Mouse (Mus musculus): Measurements from ENCODE around the gene Ctcfl. TPM values are rescaled to one million over a fixed set of nuclear protein-coding genes. Genes with fewer than 3 reads are reported as not detected.

Gene Ctcfl
- polyA plus RNA-seq, 1 experiment from 2014 or later = 0.06 TPM

DNA sequence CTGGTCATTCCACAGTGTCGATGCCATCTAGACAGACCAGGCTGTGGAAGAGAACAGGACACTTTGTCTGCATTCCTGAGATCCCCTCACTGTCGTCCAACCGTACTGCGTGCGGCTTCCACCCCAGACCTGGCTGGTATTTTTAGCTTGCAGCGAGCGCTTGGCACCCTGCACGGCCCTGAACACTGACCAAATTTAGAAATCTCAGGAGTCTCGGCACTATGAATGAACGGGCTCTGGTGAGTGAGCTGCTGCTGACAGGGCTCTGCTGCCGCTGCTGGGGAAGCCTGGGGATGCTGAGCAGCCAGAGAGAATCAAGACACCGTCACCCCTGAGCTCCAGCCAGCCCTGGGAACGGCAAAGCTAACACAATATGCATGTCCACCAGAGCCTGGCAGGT, 31.9 kb downstream of the Ctcfl start:
- Histone ChIP-seq H3K36me3 (no peaks in the 10 kb centered on the region), H3K4me1 (peaks cover 22% of the 10 kb centered on the region), H3K9me3 (replicated peaks) (no peaks in the 10 kb centered on the region), H3K27ac (no peak overlapping the region), H3K4me3 (no peak overlapping the region), H3K27me3 (ENCODE audit: low read depth, poor library complexity, severe bottlenecking) (no peaks in the 10 kb centered on the region)
- no peak for DNase-seq (ENCODE audit: low spot score)
- WGBS = 70% methylated on average over 13 of the region's 13 CpGs

DNA sequence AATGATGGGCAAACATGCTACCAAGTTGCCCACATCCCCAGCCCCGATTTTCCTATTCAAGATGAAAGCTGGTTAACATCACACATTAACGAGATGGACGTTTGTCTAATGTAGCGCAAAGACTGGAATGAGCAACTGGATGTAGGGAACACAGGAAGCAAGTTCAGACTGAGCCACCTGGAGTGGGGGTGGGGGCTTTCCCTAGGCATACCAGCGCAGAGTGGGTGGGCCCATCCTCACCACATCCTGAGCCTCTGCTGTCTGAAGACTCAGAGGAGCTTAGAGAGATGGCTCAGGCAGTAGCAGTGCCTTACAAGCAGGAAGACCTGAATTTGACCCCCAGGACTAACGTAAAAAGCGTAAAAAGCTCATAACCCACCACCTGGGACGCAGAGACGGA, 33.6 kb downstream of the Ctcfl start:
- Histone ChIP-seq H3K4me3 (no peak overlapping the region), H3K27ac (no peak overlapping the region), H3K4me1 (peaks cover 25% of the 10 kb centered on the region), H3K9me3 (replicated peaks) (no peaks in the 10 kb centered on the region), H3K36me3 (no peaks in the 10 kb centered on the region), H3K27me3 (ENCODE audit: low read depth, poor library complexity, severe bottlenecking) (no peaks in the 10 kb centered on the region; the same call in 1 of the 2 replicates)
- 81% methylated on average over 9 of the region's 9 CpGs for WGBS
- DNase-seq (ENCODE audit: low spot score) = no peak

GRCm38 (mm10) chr2:173084871-173085270, 34.5 kb downstream of the Ctcfl start:
- no peaks in the 10 kb centered on the region for H3K9me3 ChIP-seq (replicated peaks)
- DNase-seq (ENCODE audit: low spot score) = no peak
- H3K4me3 ChIP-seq = no peak overlapping the region
- WGBS = 93% methylated on average over 11 of the region's 11 CpGs
- no peak overlapping the region for H3K27ac ChIP-seq
- no peaks in the 10 kb centered on the region for H3K36me3 ChIP-seq
- H3K27me3 ChIP-seq (ENCODE audit: low read depth, poor library complexity, severe bottlenecking) = no peaks in the 10 kb centered on the region; the same call in 1 of the 2 replicates
- H3K4me1 ChIP-seq = peaks cover 34% of the 10 kb centered on the region

DNA sequence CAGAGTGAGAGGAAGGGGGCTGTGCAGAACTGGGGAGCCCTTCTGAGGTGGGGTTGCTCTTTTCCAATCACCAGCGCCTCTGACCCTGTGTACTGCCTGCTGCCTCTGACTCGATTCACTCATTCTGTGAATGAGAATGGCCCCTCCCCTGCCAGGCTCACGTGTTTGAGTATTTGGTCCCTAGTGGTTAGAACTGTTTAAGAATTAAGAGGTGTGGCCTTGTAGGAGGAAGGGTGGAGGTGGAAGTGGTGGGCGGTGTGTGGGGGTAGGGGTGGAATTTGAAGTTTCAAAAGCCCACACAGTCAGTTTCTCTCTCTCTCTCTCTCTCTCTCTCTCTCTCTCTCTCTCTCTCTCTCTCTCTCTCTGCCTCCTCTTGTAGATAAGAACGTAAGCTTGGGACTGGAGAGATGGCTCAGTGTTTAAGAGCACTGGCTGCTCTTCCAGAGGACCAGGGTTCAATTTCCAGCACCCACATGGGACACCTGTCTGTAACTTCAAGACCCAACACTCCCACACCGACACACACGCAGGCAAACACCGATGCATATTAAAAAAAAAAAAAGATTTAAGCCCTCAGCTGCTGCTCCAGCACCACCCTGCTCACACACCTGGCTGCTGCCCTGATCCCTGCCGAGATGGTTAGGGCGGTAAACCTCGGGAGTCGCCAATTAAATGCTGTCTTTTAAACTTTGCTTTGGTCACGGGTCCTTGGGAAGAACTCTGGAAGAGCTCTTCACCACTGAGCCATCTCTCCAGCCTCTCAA, 35.4 kb downstream of the Ctcfl start:
- 0 out of 2 replicates have a peak overlapping the region, but pooled peaks have one; percentile 20 for H3K4me3 ChIP-seq
- H3K36me3 ChIP-seq = no peaks in the 10 kb centered on the region
- no peak for DNase-seq (ENCODE audit: low spot score)
- H3K27ac ChIP-seq = peak overlapping the region; percentile 22; the same call in 1 of the 2 replicates
- H3K4me1 ChIP-seq = peaks cover 32% of the 10 kb centered on the region
- 19% methylated on average over 13 of the region's 13 CpGs for WGBS
- no peaks in the 10 kb centered on the region for H3K9me3 ChIP-seq (replicated peaks)
- no peaks in the 10 kb centered on the region; the same call in 1 of the 2 replicates for H3K27me3 ChIP-seq (ENCODE audit: low read depth, poor library complexity, severe bottlenecking)

DNA sequence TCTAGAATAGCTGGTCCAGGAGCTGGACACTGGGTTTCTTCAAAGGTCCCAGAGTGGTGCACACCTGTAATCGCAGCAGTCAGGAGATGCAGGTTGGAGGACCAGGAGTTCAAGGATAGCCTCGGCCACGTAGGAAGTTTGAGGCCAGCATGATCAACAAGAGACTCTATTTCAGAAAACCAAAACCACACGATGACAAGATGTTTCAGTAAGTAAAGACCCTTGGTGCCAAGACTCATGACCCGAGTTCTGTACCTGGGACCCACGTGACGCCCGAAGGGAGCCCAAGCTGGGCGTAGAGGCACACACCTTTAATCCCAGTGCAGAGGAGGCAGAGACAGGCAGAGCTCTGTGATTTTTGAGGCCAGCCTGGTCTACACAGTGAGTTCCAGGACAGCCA, 36.2 kb downstream of the Ctcfl start:
- H3K9me3 ChIP-seq (replicated peaks) = no peaks in the 10 kb centered on the region
- DNase-seq (ENCODE audit: low spot score) = no peak
- H3K4me1 ChIP-seq = peaks cover 32% of the 10 kb centered on the region
- H3K36me3 ChIP-seq = no peaks in the 10 kb centered on the region
- WGBS = 82% methylated on average over 9 of the region's 9 CpGs
- H3K4me3 ChIP-seq = no peak overlapping the region
- no peaks in the 10 kb centered on the region; the same call in 1 of the 2 replicates for H3K27me3 ChIP-seq (ENCODE audit: low read depth, poor library complexity, severe bottlenecking)
- H3K27ac ChIP-seq = peak overlapping the region; percentile 22

GRCm38 (mm10) chr2:173082706-173083105, 36.6 kb downstream of the Ctcfl start:
- Histone ChIP-seq H3K27me3 (ENCODE audit: low read depth, poor library complexity, severe bottlenecking) (no peaks in the 10 kb centered on the region; the same call in 1 of the 2 replicates), H3K36me3 (no peaks in the 10 kb centered on the region), H3K4me3 (no peak overlapping the region), H3K4me1 (peaks cover 32% of the 10 kb centered on the region), H3K27ac (no peak overlapping the region; the same call in 1 of the 2 replicates), H3K9me3 (replicated peaks) (no peaks in the 10 kb centered on the region)
- WGBS = 86% methylated on average over 3 of the region's 3 CpGs
- DNase-seq (ENCODE audit: low spot score) = no peak

DNA sequence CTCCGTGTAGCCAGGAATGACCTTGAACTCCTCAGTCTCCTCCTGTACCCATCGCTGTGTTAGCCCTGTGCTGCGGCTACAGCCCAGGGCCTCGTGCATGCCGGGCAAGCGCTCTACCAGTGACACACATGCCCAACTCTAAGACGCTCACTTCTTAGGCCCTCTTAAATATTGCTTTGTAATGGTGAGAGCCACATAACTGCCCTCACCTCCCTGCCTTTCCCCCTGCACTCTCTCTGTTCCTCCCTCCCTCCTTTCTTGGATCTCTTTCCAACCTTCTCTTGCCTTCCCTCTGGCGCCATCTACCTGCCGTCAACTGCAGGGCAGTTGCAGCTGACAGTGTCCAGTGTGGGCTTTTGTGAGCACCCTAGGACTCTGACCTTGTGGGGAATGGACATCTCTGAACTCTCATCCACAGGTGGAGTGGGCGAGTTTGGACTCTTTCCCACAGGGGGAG, 38.5 kb downstream of the Ctcfl start:
- Histone ChIP-seq H3K9me3 (replicated peaks) (no peaks in the 10 kb centered on the region), H3K27me3 (ENCODE audit: low read depth, poor library complexity, severe bottlenecking) (no peaks in the 10 kb centered on the region; the same call in 1 of the 2 replicates), H3K27ac (peak overlapping the region; percentile 26; the same call in 1 of the 2 replicates), H3K36me3 (no peaks in the 10 kb centered on the region), H3K4me3 (no peak overlapping the region), H3K4me1 (peaks cover 28% of the 10 kb centered on the region)
- DNase-seq (ENCODE audit: low spot score) = peak; percentile 81
- WGBS = 27% methylated on average over 10 of the region's 10 CpGs

- 55% methylated on average over 10 of the region's 10 CpGs for WGBS
- Histone ChIP-seq H3K27me3 (ENCODE audit: low read depth, poor library complexity, severe bottlenecking) (no peaks in the 10 kb centered on the region; the same call in 1 of the 2 replicates), H3K4me1 (peaks cover 26% of the 10 kb centered on the region), H3K9me3 (replicated peaks) (no peaks in the 10 kb centered on the region), H3K36me3 (no peaks in the 10 kb centered on the region), H3K27ac (peak overlapping the region; percentile 26; the same call in 1 of the 2 replicates), H3K4me3 (no peak overlapping the region)
- no peak for DNase-seq (ENCODE audit: low spot score)
These were observed 39.4 kb downstream of the Ctcfl start for GRCm38 (mm10) chr2:173079766-173080549.

DNA sequence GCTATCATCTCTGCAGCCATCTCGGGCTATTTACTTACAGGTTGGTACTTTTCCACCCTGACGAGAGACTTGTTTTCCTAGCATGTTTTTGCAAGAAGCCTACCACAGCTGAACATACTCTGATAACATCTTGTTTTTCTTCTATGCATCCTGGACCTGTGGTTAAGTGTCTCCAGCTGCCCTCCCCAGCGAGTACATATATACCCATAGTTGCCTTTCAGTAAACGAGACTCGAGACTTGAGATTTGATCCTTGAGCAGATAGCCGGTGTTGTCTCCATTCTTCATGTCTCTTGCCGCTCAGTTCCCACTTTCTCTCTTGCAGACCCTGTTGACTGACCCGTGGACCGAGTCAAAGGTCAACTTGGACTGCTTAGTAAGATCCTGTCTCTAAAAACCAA, 42.4 kb downstream of the Ctcfl start:
- no peaks in the 10 kb centered on the region; the same call in 1 of the 2 replicates for H3K27me3 ChIP-seq (ENCODE audit: low read depth, poor library complexity, severe bottlenecking)
- 87% methylated on average over 9 of the region's 9 CpGs for WGBS
- H3K4me1 ChIP-seq = peaks cover 15% of the 10 kb centered on the region
- no peak overlapping the region for H3K27ac ChIP-seq
- H3K9me3 ChIP-seq (replicated peaks) = no peaks in the 10 kb centered on the region
- H3K4me3 ChIP-seq = no peak overlapping the region
- no peak for DNase-seq (ENCODE audit: low spot score)
- H3K36me3 ChIP-seq = no peaks in the 10 kb centered on the region

DNA sequence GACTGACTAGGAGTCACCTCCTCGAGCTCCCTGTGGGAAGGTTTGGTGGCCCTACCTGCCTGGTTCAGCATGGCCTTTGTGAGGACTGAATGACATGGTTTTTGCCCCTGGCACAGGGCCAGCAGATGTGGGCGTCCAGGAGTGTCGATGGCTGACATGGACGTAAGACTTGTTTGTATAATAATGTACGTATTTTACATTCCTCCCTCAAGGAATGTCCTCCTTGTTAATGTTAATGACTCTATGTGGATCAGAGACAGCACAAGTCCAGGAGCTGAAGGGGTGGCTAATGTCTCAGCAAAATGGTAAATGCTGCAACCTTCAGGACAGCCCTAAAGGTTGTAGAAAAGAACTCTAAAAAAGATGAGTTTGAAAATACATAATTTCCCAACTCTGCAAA, 45.7 kb downstream of the Ctcfl start:
- Histone ChIP-seq H3K27ac (no peak overlapping the region), H3K36me3 (no peaks in the 10 kb centered on the region), H3K4me1 (no peaks in the 10 kb centered on the region), H3K9me3 (replicated peaks) (no peaks in the 10 kb centered on the region), H3K4me3 (no peak overlapping the region), H3K27me3 (ENCODE audit: low read depth, poor library complexity, severe bottlenecking) (no peaks in the 10 kb centered on the region)
- 83% methylated on average over 5 of the region's 5 CpGs for WGBS
- no peak for DNase-seq (ENCODE audit: low spot score)

DNA sequence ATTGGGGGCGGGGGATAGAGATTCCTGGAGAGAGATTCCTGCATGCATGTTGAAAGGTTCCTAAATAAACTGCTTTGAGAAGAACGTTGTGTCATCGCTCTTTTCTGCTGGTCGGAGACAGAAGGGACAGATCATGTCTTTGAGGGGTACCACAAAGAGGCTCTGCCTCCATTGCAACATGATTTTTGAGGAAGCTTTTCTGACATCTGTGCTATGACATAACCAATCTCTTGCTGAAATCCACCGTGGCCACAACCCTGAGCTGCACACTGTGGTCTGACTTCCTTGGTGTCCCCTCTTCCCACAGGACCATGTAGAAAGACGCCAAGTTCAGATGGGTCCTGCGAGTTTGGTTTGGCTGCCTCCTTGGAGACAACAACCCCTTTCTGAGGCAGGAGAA, 46.4 kb downstream of the Ctcfl start:
- no peak overlapping the region for H3K4me3 ChIP-seq
- no peak overlapping the region for H3K27ac ChIP-seq
- 93% methylated on average over 7 of the region's 7 CpGs for WGBS
- no peaks in the 10 kb centered on the region for H3K4me1 ChIP-seq
- no peaks in the 10 kb centered on the region for H3K36me3 ChIP-seq
- DNase-seq (ENCODE audit: low spot score) = no peak
- H3K9me3 ChIP-seq (replicated peaks) = no peaks in the 10 kb centered on the region
- no peaks in the 10 kb centered on the region for H3K27me3 ChIP-seq (ENCODE audit: low read depth, poor library complexity, severe bottlenecking)

GRCm38 (mm10) chr2:173064864-173065263, 54.5 kb downstream of the Ctcfl start:
- peaks cover 24% of the 10 kb centered on the region for H3K4me1 ChIP-seq
- no peaks in the 10 kb centered on the region for H3K9me3 ChIP-seq (replicated peaks)
- WGBS = 100% methylated on average over 2 of the region's 2 CpGs
- no peak for DNase-seq (ENCODE audit: low spot score)
- no peaks in the 10 kb centered on the region for H3K36me3 ChIP-seq
- no peak overlapping the region for H3K4me3 ChIP-seq
- H3K27ac ChIP-seq = no peak overlapping the region
- no peaks in the 10 kb centered on the region for H3K27me3 ChIP-seq (ENCODE audit: low read depth, poor library complexity, severe bottlenecking)

GRCm38 (mm10) chr2:173063219-173063618, 56.1 kb downstream of the Ctcfl start:
- Histone ChIP-seq H3K36me3 (no peaks in the 10 kb centered on the region), H3K27ac (no peak overlapping the region), H3K4me3 (no peak overlapping the region), H3K9me3 (replicated peaks) (no peaks in the 10 kb centered on the region), H3K27me3 (ENCODE audit: low read depth, poor library complexity, severe bottlenecking) (no peaks in the 10 kb centered on the region), H3K4me1 (peaks cover 28% of the 10 kb centered on the region)
- 90% methylated on average over 1 of the region's 1 CpGs for WGBS
- no peak for DNase-seq (ENCODE audit: low spot score)
